Mouse (Mus musculus): ENCODE results near the gene Wtip. TPM values are rescaled to one million over a fixed set of nuclear protein-coding genes. Genes with fewer than 3 reads are reported as not detected.
"Not testable (repeated sequence)": the region's sequence is repeated elsewhere in the genome, so short reads cannot be mapped to it uniquely, and the experiment has no call there.

Wtip gene
- polyA plus RNA-seq (2011; ENCODE audit: insufficient read depth, insufficient read length, low replicate concordance, missing spikeins), result 2.3 TPM in 1 of 2 replicates, not detected in the other

DNA sequence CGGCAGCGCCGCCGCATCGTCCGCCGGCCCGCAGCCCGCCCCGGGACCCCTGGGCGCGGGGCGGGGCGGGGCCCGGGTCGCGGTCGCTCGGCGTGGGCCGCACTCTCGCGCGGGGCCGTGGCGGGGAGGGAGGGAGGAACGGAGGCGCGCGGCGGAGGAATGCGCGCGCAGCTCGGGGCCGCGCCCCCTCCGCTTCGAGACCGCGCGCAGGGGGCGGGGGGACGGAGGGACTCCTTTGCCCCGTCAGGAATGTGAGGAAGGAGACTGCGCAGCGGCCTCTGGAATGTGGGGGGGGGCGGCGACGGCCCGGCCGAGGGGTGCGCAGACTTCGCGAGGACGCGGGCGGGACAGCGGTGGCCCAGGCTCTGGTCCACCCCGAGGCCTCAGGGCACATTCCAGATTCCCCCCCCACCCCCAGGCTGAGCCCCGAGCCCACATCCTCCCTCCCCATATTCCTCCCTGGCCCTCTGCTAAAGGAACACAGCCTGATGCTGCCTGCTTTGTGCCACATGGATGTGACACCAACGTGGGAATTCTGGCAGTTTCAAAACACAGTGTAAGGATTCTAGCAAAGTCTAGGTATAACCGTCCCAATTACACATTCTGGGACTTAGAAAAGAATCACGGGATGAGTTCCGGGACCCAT is at the start of gene Wtip:
Wtip (minus strand) TSS at position 152 of the 646 bp plus-strand sequence.
- no peak within 1 kb of the TSS for H3K4me3 ChIP-seq (replicated peaks; ENCODE audit: control insufficient read depth, low read depth, low read length)
- H3K4me1 ChIP-seq (ENCODE audit: control insufficient read depth, insufficient read depth, low read length), result no peaks in the 10 kb centered on the region
- H3K27ac ChIP-seq (ENCODE audit: control insufficient read depth, insufficient read depth, low read depth, low read length, poor library complexity), result no peak within 1 kb of the TSS; the same call in 1 of the 2 replicates
- no peak for TF ChIP-seq POLR2A (IDR thresholded peaks at IDR 0.05; ENCODE audit: borderline replicate concordance, control insufficient read depth, low read depth, low read length)
- WGBS, result 13% methylated on average over 60 of the region's 65 CpGs

DNA sequence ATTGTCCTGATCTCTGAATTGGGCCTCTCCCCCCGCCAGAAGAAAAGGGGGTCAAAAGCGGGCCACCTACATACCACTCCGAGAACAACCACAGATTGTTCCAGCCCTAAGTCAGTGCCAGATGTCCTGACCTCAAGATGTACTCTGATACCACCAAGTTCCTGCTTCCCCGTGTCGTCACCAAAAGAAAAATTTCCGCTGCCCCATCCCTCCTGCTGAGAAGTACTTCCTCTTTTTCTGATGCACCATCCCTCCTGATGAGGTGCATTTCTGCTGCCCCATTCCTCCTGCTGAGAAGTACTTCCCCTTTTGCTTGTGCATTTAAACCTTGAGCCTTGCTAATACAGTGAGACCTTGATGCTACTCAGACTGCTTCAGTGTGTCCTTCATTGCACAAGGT is 43.2 kb upstream of the Wtip start:
- H3K27ac ChIP-seq (ENCODE audit: control insufficient read depth, insufficient read depth, low read depth, low read length, poor library complexity); H3K4me3 ChIP-seq (replicated peaks; ENCODE audit: control insufficient read depth, low read depth, low read length); H3K4me1 ChIP-seq (ENCODE audit: control insufficient read depth, insufficient read depth, low read length): not testable (repeated sequence)
- WGBS, result 78% methylated on average over 6 of the region's 6 CpGs

DNA sequence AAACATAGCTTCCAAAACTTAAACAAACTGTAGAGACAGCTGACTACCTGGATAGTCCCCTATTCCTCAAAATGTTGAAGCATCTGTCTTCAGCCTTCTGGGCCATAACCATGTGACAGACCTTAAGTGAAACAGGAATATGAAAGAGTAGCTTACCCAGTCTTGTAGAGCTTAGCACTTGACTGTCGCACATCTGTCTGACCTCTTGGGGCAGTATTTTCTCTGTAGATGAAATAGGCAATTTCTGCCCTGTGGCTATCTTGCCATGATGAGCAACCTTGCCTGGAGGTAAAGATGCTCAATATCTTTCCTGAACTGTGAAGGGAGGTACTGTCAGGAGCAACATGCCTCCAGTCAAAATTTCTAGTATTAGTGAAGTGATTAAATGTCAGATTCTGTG is 39.2 kb upstream of the Wtip start:
- no peak overlapping the region for H3K27ac ChIP-seq (ENCODE audit: control insufficient read depth, insufficient read depth, low read depth, low read length, poor library complexity)
- 64% methylated on average over 1 of the region's 1 CpGs for WGBS
- H3K4me3 ChIP-seq (replicated peaks; ENCODE audit: control insufficient read depth, low read depth, low read length), result no peak overlapping the region
- TF ChIP-seq CTCF (IDR thresholded peaks at IDR 0.05; ENCODE audit: control insufficient read depth, insufficient read depth, low read length) (no peak), POLR2A (IDR thresholded peaks at IDR 0.05; ENCODE audit: borderline replicate concordance, control insufficient read depth, low read depth, low read length) (no peak)
- no peaks in the 10 kb centered on the region; the same call in 1 of the 2 replicates for H3K4me1 ChIP-seq (ENCODE audit: control insufficient read depth, insufficient read depth, low read length)

DNA sequence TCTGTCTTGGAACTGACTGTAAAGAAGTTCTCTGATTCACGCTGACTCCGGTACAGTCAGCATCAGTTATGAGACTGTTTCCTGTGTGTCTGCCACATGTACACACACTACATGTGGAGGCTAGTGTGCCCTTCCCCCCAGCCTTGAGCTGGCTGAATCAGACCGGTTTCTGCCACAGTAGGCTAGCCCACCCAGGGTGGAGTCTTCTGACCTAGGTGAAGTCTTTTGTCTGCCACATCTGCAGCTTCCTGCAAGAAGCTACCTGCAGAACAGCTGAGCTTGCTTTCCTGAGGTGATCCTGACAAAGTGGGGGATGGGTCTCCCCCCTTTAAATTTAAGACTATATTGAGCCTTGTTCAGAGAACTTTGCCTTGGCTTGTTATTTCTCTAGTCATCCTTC is 36.4 kb upstream of the Wtip start, which contains the start of gene Uba2:
Uba2 (minus strand) TSS at position 146 of the 400 bp plus-strand sequence.
- peak within 1 kb of the TSS; percentile 90 for H3K4me3 ChIP-seq (replicated peaks; ENCODE audit: control insufficient read depth, low read depth, low read length)
- TF ChIP-seq CTCF (IDR thresholded peaks at IDR 0.05; ENCODE audit: control insufficient read depth, insufficient read depth, low read length) (no peak), POLR2A (IDR thresholded peaks at IDR 0.05; ENCODE audit: borderline replicate concordance, control insufficient read depth, low read depth, low read length) (no peak)
- H3K4me1 ChIP-seq (ENCODE audit: control insufficient read depth, insufficient read depth, low read length), result no peaks in the 10 kb centered on the region; the same call in 1 of the 2 replicates
- WGBS, result 88% methylated on average over 3 of the region's 3 CpGs
- no peak within 1 kb of the TSS; the same call in 1 of the 2 replicates for H3K27ac ChIP-seq (ENCODE audit: control insufficient read depth, insufficient read depth, low read depth, low read length, poor library complexity)

DNA sequence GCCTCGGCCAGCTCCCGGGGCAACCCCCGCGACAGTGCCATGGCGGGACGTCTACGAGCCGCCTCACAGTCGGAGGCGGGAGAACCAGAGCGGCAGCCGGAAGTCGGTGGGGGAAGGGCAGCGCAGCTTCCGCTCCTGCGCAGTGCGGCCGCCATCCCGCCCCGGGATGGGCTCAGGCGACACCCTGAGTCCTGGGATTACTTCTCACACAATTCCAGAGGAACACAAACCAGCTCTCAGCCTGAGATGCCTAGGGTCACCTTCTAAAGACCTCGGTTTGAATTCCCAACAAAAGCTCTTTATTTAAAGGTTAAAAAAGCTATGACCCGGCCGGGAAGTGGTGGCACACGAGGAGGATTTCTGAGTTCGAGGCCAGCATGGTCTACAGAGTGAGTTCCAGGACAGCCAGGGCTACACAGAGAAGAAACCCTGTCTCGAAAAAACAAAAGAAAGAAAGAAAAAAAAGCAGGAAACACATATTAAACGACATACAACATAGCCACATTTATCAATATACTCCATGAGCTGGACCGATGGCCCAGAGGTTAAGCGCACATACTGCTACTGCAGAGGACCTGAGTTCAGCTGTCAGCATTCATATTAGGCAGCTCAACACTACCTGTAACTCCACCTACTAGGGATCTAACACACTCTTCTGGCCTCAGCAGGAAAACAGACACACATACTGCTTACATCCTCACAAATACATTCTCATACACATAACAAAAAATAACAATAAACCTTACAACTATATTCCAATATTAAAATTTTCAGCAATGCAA is 35.6 kb upstream of the Wtip start:
- TF ChIP-seq POLR2A (IDR thresholded peaks at IDR 0.05; ENCODE audit: borderline replicate concordance, control insufficient read depth, low read depth, low read length), result peak; percentile 87
- no peak for TF ChIP-seq CTCF (IDR thresholded peaks at IDR 0.05; ENCODE audit: control insufficient read depth, insufficient read depth, low read length)
- 9% methylated on average over 30 of the region's 30 CpGs for WGBS
- peak overlapping the region; percentile 76 for H3K27ac ChIP-seq (ENCODE audit: control insufficient read depth, insufficient read depth, low read depth, low read length, poor library complexity)

DNA sequence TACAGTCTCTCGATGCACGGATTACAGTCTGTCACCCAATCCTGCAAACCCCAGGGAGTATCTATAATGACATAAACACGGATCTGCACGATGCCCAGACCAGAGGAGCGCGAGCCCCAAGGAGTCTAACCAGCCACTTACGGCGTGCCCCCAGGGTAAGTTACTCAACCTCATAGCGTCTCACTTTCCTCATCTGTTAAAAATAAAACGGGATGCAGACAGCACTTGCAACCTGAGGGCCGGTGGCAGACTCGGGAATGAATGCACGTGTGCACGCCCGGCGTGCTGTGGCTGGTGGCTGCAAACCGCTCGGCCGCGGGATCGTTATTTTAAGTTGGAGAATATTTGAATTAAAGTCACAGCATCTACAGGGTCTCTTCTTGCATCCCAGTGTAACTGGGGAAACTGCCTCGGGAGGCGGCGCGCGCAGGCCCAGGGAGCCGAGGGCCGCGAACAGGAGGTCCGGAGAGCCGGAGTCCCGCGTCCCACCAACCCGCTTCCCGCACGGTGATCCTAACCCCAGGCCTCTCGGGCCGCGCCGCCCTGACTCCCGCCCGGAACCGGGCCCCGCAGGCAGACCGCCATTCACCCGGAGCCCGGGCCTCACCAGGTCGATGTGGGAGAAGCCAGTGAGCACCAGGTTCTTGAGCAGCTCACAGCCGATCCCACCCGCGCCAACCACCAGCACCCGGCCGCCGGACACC is 34.9 kb upstream of the Wtip start:
- WGBS, result under 1% methylated on average over 54 of the region's 54 CpGs
- H3K27ac ChIP-seq (ENCODE audit: control insufficient read depth, insufficient read depth, low read depth, low read length, poor library complexity), result peak overlapping the region; percentile 76

More for the DNA sequence above, 35.6 kb upstream of the Wtip start:
- peak overlapping the region; percentile 90 for H3K4me3 ChIP-seq (replicated peaks; ENCODE audit: control insufficient read depth, low read depth, low read length)
- no peaks in the 10 kb centered on the region; the same call in 1 of the 2 replicates for H3K4me1 ChIP-seq (ENCODE audit: control insufficient read depth, insufficient read depth, low read length)

DNA sequence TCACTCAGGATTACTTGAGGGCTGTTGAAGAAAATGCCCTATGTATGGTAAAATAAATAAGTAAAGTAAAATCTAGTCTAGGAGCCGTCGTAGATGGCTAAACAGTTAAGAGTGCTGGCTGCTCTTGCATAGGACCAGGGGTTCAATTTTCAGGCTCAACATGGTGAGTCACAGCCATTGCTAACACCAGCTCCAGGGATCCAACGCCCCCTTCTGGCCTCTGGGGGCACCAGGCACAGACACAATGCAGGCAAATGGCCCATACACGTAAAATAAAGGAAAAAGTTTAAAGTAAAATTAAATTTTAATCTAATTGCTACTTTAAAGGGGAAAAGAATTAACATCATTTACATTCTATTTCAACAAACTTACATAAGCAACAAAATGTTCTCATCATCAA is 33.8 kb upstream of the Wtip start:
- Histone ChIP-seq H3K4me1 (ENCODE audit: control insufficient read depth, insufficient read depth, low read length) (no peaks in the 10 kb centered on the region; the same call in 1 of the 2 replicates), H3K27ac (ENCODE audit: control insufficient read depth, insufficient read depth, low read depth, low read length, poor library complexity) (no peak overlapping the region), H3K4me3 (replicated peaks; ENCODE audit: control insufficient read depth, low read depth, low read length) (peak overlapping the region; percentile 35)
- WGBS, result 50% methylated on average over 4 of the region's 4 CpGs
- TF ChIP-seq POLR2A (IDR thresholded peaks at IDR 0.05; ENCODE audit: borderline replicate concordance, control insufficient read depth, low read depth, low read length) (no peak), CTCF (IDR thresholded peaks at IDR 0.05; ENCODE audit: control insufficient read depth, insufficient read depth, low read length) (peak; percentile 54; the same call in 1 of the 2 replicates)

More for the DNA sequence above, 34.9 kb upstream of the Wtip start:
- Histone ChIP-seq H3K4me1 (ENCODE audit: control insufficient read depth, insufficient read depth, low read length) (no peaks in the 10 kb centered on the region; the same call in 1 of the 2 replicates), H3K4me3 (replicated peaks; ENCODE audit: control insufficient read depth, low read depth, low read length) (peak overlapping the region; percentile 90)
- no peak for TF ChIP-seq CTCF (IDR thresholded peaks at IDR 0.05; ENCODE audit: control insufficient read depth, insufficient read depth, low read length)
- no peak for TF ChIP-seq POLR2A (IDR thresholded peaks at IDR 0.05; ENCODE audit: borderline replicate concordance, control insufficient read depth, low read depth, low read length)

DNA sequence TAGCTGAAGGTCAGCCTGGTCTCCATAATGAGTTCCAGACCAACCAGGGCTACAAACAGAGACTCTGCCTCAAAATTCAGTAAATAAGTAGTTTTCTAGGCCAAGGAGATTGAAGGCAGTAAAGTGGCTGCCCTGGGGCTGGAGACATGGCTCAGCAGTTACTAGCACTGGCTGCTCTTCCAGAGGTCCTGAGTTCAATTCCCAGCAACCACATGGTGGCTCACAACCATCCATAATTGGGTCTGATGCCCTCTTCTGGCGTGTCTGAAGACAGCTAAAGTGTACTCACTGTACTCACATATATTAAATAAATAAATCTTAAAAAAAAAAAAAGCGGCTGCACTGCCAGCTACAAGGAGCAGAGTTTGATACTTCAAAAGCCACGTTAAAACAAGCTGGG is 32.9 kb upstream of the Wtip start:
- no peak overlapping the region for H3K27ac ChIP-seq (ENCODE audit: control insufficient read depth, insufficient read depth, low read depth, low read length, poor library complexity)
- no peak for TF ChIP-seq POLR2A (IDR thresholded peaks at IDR 0.05; ENCODE audit: borderline replicate concordance, control insufficient read depth, low read depth, low read length)
- no peak for TF ChIP-seq CTCF (IDR thresholded peaks at IDR 0.05; ENCODE audit: control insufficient read depth, insufficient read depth, low read length)
- H3K4me1 ChIP-seq (ENCODE audit: control insufficient read depth, insufficient read depth, low read length), result no peaks in the 10 kb centered on the region; the same call in 1 of the 2 replicates
- no peak overlapping the region for H3K4me3 ChIP-seq (replicated peaks; ENCODE audit: control insufficient read depth, low read depth, low read length)
- WGBS, result 78% methylated on average over 3 of the region's 3 CpGs

All from bone marrow, adult 2 months (tissue).